Mouse (Mus musculus) limb, embryonic 14.5 days (tissue): ENCODE results near the gene Neurod2. TPM values are rescaled to one million over a fixed set of nuclear protein-coding genes. Genes with fewer than 3 reads are reported as not detected.
A peak's percentile ranks its signal among the peaks of the same experiment; 100 is the strongest.

Experiments used
- ATAC-seq: fragments of 200-750 bp; cut with Nextera tagmentation; 2 replicates; pipeline ENCODE4 v1.8.0; 2017; ENCODE audit warnings: low read depth, moderate number of reproducible peaks, moderate TSS enrichment; ENCODE audit not compliant: low FRiP score
- DNase-seq: peaks from one replicate; pipeline ENCODE4 v3.0.0-alpha.2; 2015; ENCODE audit warnings: low spot score
- H3K27ac ChIP-seq: fragments of 300-500 bp; sonication (generic); replicated peaks from 2 replicates; pipeline ENCODE4 v1.5.1; 2014; ENCODE audit warnings: low read depth, mild to moderate bottlenecking, low read length, moderate library complexity, mixed read lengths
- H3K27me3 ChIP-seq: fragments of 300-500 bp; sonication (generic); 2 replicates; pipeline ENCODE4 v1.6.1; 2014; ENCODE audit warnings: low read length, mixed read lengths; ENCODE audit not compliant: control insufficient read depth, insufficient read depth
- H3K36me3 ChIP-seq: fragments of 300-500 bp; sonication (generic); 2 replicates; pipeline ENCODE4 v1.6.1; 2014; ENCODE audit warnings: mild to moderate bottlenecking, low read length, moderate library complexity, mixed read lengths; ENCODE audit not compliant: control insufficient read depth, insufficient read depth
- H3K4me1 ChIP-seq: fragments of 300-500 bp; sonication (generic); 2 replicates; pipeline ENCODE4 v1.6.1; 2014; ENCODE audit warnings: antibody characterized with exemption, low read length, mixed read lengths; ENCODE audit not compliant: control insufficient read depth, insufficient read depth
- H3K4me2 ChIP-seq: fragments of 300-500 bp; sonication (generic); replicated peaks from 2 replicates; pipeline ENCODE4 v1.6.1; 2014; ENCODE audit warnings: low read depth, mild to moderate bottlenecking, low read length, moderate library complexity; ENCODE audit not compliant: severe bottlenecking
- H3K4me3 ChIP-seq: fragments of 300-500 bp; sonication (generic); replicated peaks from 2 replicates; pipeline ENCODE4 v1.5.1; 2014; ENCODE audit warnings: low read length
- H3K9ac ChIP-seq: fragments of 300-500 bp; sonication (generic); 2 replicates; pipeline ENCODE4 v1.6.1; 2014; ENCODE audit warnings: mild to moderate bottlenecking, low read depth, low read length, moderate library complexity; ENCODE audit not compliant: severe bottlenecking
- H3K9me3 ChIP-seq: fragments of 300-500 bp; sonication (generic); 2 replicates; pipeline ENCODE4 v1.6.1; 2016; ENCODE audit warnings: low read length; ENCODE audit not compliant: control insufficient read depth
- POLR2A ChIP-seq: fragments of 200-500 bp; IDR thresholded peaks from 2 replicates; pipeline ENCODE4 v1.8.0; 2012; ENCODE audit warnings: inconsistent platforms, mild to moderate bottlenecking, moderate library complexity, borderline replicate concordance; ENCODE audit not compliant: insufficient read depth, insufficient read length; ENCODE audit errors: extremely low read depth
- WGBS: fragments of 180-500 bp; shearing (Covaris S2); extraction: QIAGEN DNeasy Blood & Tissue Kit; methylation state at CpG from one replicate; pipeline ENCODE4 v1.1.7; 2014; 5-methylcytosine and 5-hydroxymethylcytosine counted together
- polyA plus RNA-seq, 2 experiments: library from polyadenylated mRNA; depleted of rRNA in 1 of 2; stranded (reverse) in 1 of 2; unstranded in 1 of 2; fragments of >200 nt; fragmentation: Nextera tagmentation in 1 of 2; extraction: Ambion mirVana in 1 of 2; gene quantifications; 2 replicates each; pipeline versions ENCODE4 v1.2.1 to v1.2.3; 2012 to 2014

Gene Neurod2
- polyA plus RNA-seq, 2 experiments = 0.52 TPM; not detected in 1

DNA sequence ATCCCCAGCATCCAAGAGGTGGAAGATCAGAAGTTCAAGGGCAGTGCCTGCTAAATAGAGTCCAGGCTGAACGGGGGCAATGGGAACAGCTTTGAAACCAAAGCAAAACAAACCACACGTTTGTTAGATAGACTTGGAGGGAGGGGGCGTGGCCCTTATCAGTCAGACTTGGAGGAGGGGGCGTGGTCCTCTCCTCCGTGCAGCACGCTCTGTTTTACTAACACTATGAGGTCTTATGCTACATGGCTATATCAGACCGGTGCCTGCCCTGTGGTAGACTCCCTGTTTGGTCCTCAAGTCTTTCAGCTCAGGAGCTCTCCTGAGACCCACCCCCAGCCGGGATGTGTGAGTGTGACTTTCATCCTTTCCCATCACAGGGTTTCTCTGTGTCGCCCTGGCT, 5.8 kb upstream of the Neurod2 start:
- DNase-seq (no peak), ATAC-seq (no peak)
- 12% methylated on average over 9 of the region's 9 CpGs for WGBS
- H3K27me3 ChIP-seq = peaks cover 99% of the 10 kb centered on the region
- H3K4me2 ChIP-seq = no peak overlapping the region
- H3K9ac ChIP-seq = no peak overlapping the region
- peaks cover 9% of the 10 kb centered on the region; the same call in 1 of the 2 replicates for H3K4me1 ChIP-seq
- H3K4me3 ChIP-seq = no peak overlapping the region
- no peaks in the 10 kb centered on the region for H3K9me3 ChIP-seq
- no peaks in the 10 kb centered on the region for H3K36me3 ChIP-seq
- no peak for TF ChIP-seq POLR2A
- H3K27ac ChIP-seq = no peak overlapping the region

DNA sequence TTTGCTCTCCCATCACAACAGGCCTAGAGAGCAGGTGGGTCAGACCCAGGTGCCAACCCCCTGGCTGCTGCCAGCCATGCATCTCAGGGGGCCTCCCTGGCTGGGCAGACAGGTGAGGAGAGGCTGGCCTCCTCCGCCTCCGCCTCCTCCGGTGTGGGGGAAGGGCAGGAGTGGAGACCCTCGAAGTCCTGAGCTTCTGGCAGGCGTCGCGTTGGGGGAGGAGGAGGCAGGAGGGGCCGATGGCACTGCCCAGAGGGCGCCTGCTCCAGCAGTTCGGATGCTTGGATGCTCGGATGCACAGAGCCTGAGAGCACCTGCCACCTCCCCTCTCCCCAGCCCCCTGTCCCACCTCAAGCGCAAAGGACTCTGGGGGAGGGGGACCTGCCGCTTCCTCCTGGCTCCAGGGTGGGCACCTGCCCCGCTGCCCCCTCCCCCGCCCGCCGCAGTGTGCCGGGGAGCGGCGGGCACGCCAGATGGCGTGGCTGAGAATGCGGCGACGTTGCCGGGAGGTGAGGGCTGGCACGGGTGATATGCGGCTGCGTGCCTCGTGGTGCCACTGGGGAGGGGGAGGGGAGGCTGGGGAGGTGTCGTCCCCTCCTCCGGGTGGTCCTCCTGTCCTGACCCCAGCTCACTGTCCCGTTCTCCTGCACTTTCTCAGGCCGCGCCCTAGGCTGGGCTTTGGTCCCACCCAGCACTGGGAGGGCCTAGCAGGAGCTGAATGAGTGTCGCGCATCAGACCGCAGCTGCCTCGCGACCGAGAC, 4.7 kb upstream of the Neurod2 start:
- Histone ChIP-seq H3K27me3 (peaks cover 99% of the 10 kb centered on the region), H3K27ac (no peak overlapping the region), H3K9ac (no peak overlapping the region), H3K4me1 (peaks cover 2% of the 10 kb centered on the region; the same call in 1 of the 2 replicates), H3K4me2 (peak overlapping the region; percentile 25; the same call in 1 of the 2 replicates), H3K36me3 (no peaks in the 10 kb centered on the region), H3K9me3 (no peaks in the 10 kb centered on the region), H3K4me3 (no peak overlapping the region; the same call in 1 of the 2 replicates)
- ATAC-seq = no peak
- no peak for DNase-seq
- TF ChIP-seq POLR2A = no peak
- WGBS = 2% methylated on average over 19 of the region's 41 CpGs

DNA sequence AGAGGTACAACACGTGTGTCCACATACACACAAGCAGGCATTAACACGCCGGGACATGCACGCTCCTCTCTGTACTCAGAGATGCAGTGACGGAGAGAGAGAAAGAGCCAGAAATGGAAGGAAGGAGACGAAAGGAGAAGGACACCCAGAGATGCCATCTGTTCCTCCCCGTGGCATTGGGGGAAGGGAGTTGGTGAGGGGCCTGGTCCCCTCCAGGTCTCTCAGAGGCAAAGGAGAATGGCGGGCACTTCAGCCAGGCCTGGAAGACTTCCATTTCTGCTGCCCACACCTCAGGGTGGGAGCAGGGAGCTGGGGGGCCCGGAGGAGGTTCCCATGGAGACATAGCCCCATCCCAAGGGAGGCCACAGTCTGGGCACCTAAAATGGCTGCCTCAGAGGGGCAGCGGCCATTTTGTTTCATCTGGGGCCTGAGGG, 3.8 kb upstream of the Neurod2 start:
- no peaks in the 10 kb centered on the region for H3K36me3 ChIP-seq
- H3K9ac ChIP-seq = no peak overlapping the region
- WGBS = 76% methylated on average over 10 of the region's 10 CpGs
- H3K27ac ChIP-seq = no peak overlapping the region
- ATAC-seq = no peak
- no peak overlapping the region for H3K4me3 ChIP-seq
- no peak overlapping the region for H3K4me2 ChIP-seq
- no peaks in the 10 kb centered on the region for H3K9me3 ChIP-seq
- no peak for DNase-seq
- H3K4me1 ChIP-seq = no peaks in the 10 kb centered on the region; the same call in 1 of the 2 replicates
- H3K27me3 ChIP-seq = peaks cover 100% of the 10 kb centered on the region
- no peak for TF ChIP-seq POLR2A

DNA sequence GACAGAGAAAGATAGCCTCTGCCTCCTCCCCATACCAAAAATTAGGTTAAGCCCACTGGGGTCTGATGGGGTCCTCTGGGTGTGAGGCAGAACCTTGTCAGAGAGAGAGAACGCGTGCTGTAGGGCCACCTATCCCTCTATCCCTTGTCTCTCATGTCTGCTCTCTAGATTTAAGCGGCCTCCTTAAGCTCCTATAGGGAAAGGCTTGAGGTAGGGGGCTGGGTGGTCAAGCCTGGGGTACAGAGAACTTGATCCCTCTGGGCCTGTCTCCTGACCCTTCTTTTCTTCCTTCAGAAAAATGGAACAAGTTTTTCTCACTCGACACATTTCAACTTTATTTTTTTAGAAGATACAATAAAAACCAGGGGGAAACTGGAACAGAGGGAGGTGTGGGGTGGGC, 3.4 kb upstream of the Neurod2 start:
- Histone ChIP-seq H3K27ac (no peak overlapping the region), H3K4me3 (no peak overlapping the region), H3K27me3 (peaks cover 100% of the 10 kb centered on the region), H3K9me3 (no peaks in the 10 kb centered on the region), H3K4me2 (no peak overlapping the region), H3K9ac (no peak overlapping the region), H3K36me3 (no peaks in the 10 kb centered on the region), H3K4me1 (no peaks in the 10 kb centered on the region; the same call in 1 of the 2 replicates)
- no peak for ATAC-seq
- TF ChIP-seq POLR2A = no peak
- 58% methylated on average over 4 of the region's 4 CpGs for WGBS
- DNase-seq = no peak

- Histone ChIP-seq H3K9ac (no peak overlapping the region), H3K4me3 (no peak overlapping the region), H3K27me3 (peaks cover 100% of the 10 kb centered on the region), H3K27ac (no peak overlapping the region), H3K9me3 (no peaks in the 10 kb centered on the region), H3K36me3 (no peaks in the 10 kb centered on the region), H3K4me2 (no peak overlapping the region), H3K4me1 (peaks cover 3% of the 10 kb centered on the region; the same call in 1 of the 2 replicates)
- DNase-seq (no peak), ATAC-seq (no peak)
- WGBS = 83% methylated on average over 3 of the region's 3 CpGs
- no peak for TF ChIP-seq POLR2A
Observed at GRCm38 (mm10) chr11:98332186-98332585, 2.7 kb upstream of the Neurod2 start.

GRCm38 (mm10) chr11:98331401-98331800, 2.0 kb upstream of the Neurod2 start:
- H3K4me3 ChIP-seq = no peak overlapping the region
- H3K4me1 ChIP-seq = peaks cover 5% of the 10 kb centered on the region; the same call in 1 of the 2 replicates
- DNase-seq (no peak), ATAC-seq (no peak)
- 50% methylated on average over 1 of the region's 1 CpGs for WGBS
- H3K36me3 ChIP-seq = no peaks in the 10 kb centered on the region
- no peak overlapping the region for H3K4me2 ChIP-seq
- H3K9ac ChIP-seq = no peak overlapping the region
- peaks cover 100% of the 10 kb centered on the region for H3K27me3 ChIP-seq
- H3K9me3 ChIP-seq = no peaks in the 10 kb centered on the region
- TF ChIP-seq POLR2A = no peak
- H3K27ac ChIP-seq = no peak overlapping the region
